Mouse (Mus musculus): ENCODE results near the gene Abca7. TPM values are rescaled to one million over a fixed set of nuclear protein-coding genes. Genes with fewer than 3 reads are reported as not detected.

Abca7 gene
- polyA plus RNA-seq, 1 experiment from 2014 or later: 5.8 TPM

Other genes with a start within 250 kb of the Abca7 start
- gene Polrmt, start 249.9 kb upstream of the Abca7 start, polyA plus RNA-seq (2015; fragmentation: Nextera tagmentation; extraction: Ambion mirVana): 38.5 and 43.9 TPM in 2 replicates
- gene Fgf22, start 241.4 kb upstream of the Abca7 start, polyA plus RNA-seq (2015; fragmentation: Nextera tagmentation; extraction: Ambion mirVana): 1.1 and 1.3 TPM in 2 replicates
- 71.5 and 82.3 TPM in 2 replicates for gene Rnf126, start 229.5 kb upstream of the Abca7 start, polyA plus RNA-seq (2015; fragmentation: Nextera tagmentation; extraction: Ambion mirVana)
- gene Fstl3, start 219.2 kb upstream of the Abca7 start, polyA plus RNA-seq (2015; fragmentation: Nextera tagmentation; extraction: Ambion mirVana): 0.63 and 1.1 TPM in 2 replicates
- not detected in 2 replicates for gene Prss57, start 205.5 kb upstream of the Abca7 start, polyA plus RNA-seq (2015; fragmentation: Nextera tagmentation; extraction: Ambion mirVana)
- 246 and 261 TPM in 2 replicates for gene Palm, start 202.9 kb upstream of the Abca7 start, polyA plus RNA-seq (2015; fragmentation: Nextera tagmentation; extraction: Ambion mirVana)
- gene Misp, start 175.5 kb upstream of the Abca7 start, polyA plus RNA-seq (2015; fragmentation: Nextera tagmentation; extraction: Ambion mirVana): 0.36 and 0.85 TPM in 2 replicates
- gene Ptbp1, start 142.1 kb upstream of the Abca7 start, polyA plus RNA-seq (2015; fragmentation: Nextera tagmentation; extraction: Ambion mirVana): 106 and 116 TPM in 2 replicates
- 14.9 and 16.9 TPM in 2 replicates for gene Prtn3, start 122.0 kb upstream of the Abca7 start, polyA plus RNA-seq (2015; fragmentation: Nextera tagmentation; extraction: Ambion mirVana)
- 426 and 432 TPM in 2 replicates for gene Plppr3, start 121.9 kb upstream of the Abca7 start, polyA plus RNA-seq (2015; fragmentation: Nextera tagmentation; extraction: Ambion mirVana)
- gene Elane, start 110.2 kb upstream of the Abca7 start, polyA plus RNA-seq (2015; fragmentation: Nextera tagmentation; extraction: Ambion mirVana): not detected in 2 replicates
- not detected in 2 replicates for gene Cfd, start 105.6 kb upstream of the Abca7 start, polyA plus RNA-seq (2015; fragmentation: Nextera tagmentation; extraction: Ambion mirVana)
- gene Med16, start 87.6 kb upstream of the Abca7 start, polyA plus RNA-seq (2015; fragmentation: Nextera tagmentation; extraction: Ambion mirVana): 62.9 and 69.1 TPM in 2 replicates
- gene Gm26602, start 85.6 kb upstream of the Abca7 start, polyA plus RNA-seq (2015; fragmentation: Nextera tagmentation; extraction: Ambion mirVana): 17.5 and 34.1 TPM in 2 replicates
- gene Kiss1r, start 79.5 kb upstream of the Abca7 start, polyA plus RNA-seq (2015; fragmentation: Nextera tagmentation; extraction: Ambion mirVana): 2.2 and 2.3 TPM in 2 replicates
- gene R3hdm4, start 75.3 kb upstream of the Abca7 start, polyA plus RNA-seq (2015; fragmentation: Nextera tagmentation; extraction: Ambion mirVana): 231 TPM in 2 replicates
- gene Arid3a, start 69.5 kb upstream of the Abca7 start, polyA plus RNA-seq (2015; fragmentation: Nextera tagmentation; extraction: Ambion mirVana): 3.8 and 3.9 TPM in 2 replicates
- 76.7 and 78.4 TPM in 2 replicates for gene Wdr18, start 36.3 kb upstream of the Abca7 start, polyA plus RNA-seq (2015; fragmentation: Nextera tagmentation; extraction: Ambion mirVana)
- gene Grin3b, start 25.8 kb upstream of the Abca7 start, polyA plus RNA-seq (2015; fragmentation: Nextera tagmentation; extraction: Ambion mirVana): 0.24 and 0.57 TPM in 2 replicates
- gene Tmem259, start 12.2 kb upstream of the Abca7 start, polyA plus RNA-seq (2015; fragmentation: Nextera tagmentation; extraction: Ambion mirVana): 13.7 and 16.7 TPM in 2 replicates
- 29.5 and 37.1 TPM in 2 replicates for gene Cnn2, start 7.9 kb upstream of the Abca7 start, polyA plus RNA-seq (2015; fragmentation: Nextera tagmentation; extraction: Ambion mirVana)
- 1.5 and 1.6 TPM in 2 replicates for gene Arhgap45, start 20.2 kb downstream of the Abca7 start, polyA plus RNA-seq (2015; fragmentation: Nextera tagmentation; extraction: Ambion mirVana)
- 159 and 174 TPM in 2 replicates for gene Polr2e, start 43.3 kb downstream of the Abca7 start, polyA plus RNA-seq (2015; fragmentation: Nextera tagmentation; extraction: Ambion mirVana)
- gene Gpx4, start 50.7 kb downstream of the Abca7 start, polyA plus RNA-seq (2015; fragmentation: Nextera tagmentation; extraction: Ambion mirVana): 498 and 532 TPM in 2 replicates
- gene Sbno2, start 109.1 kb downstream of the Abca7 start, polyA plus RNA-seq (2015; fragmentation: Nextera tagmentation; extraction: Ambion mirVana): 13.4 and 15.3 TPM in 2 replicates
- 17.7 and 20.7 TPM in 2 replicates for gene Stk11, start 119.3 kb downstream of the Abca7 start, polyA plus RNA-seq (2015; fragmentation: Nextera tagmentation; extraction: Ambion mirVana)
- gene Atp5d, start 142.1 kb downstream of the Abca7 start, polyA plus RNA-seq (2015; fragmentation: Nextera tagmentation; extraction: Ambion mirVana): 391 and 394 TPM in 2 replicates
- gene Cbarp, start 144.3 kb downstream of the Abca7 start, polyA plus RNA-seq (2015; fragmentation: Nextera tagmentation; extraction: Ambion mirVana): 40.6 and 45.3 TPM in 2 replicates
- gene Midn, start 151.8 kb downstream of the Abca7 start, polyA plus RNA-seq (2015; fragmentation: Nextera tagmentation; extraction: Ambion mirVana): 35.9 and 40.6 TPM in 2 replicates
- gene Cirbp, start 169.5 kb downstream of the Abca7 start, polyA plus RNA-seq (2015; fragmentation: Nextera tagmentation; extraction: Ambion mirVana): 354 and 412 TPM in 2 replicates
- gene 1600002K03Rik, start 176.4 kb downstream of the Abca7 start, polyA plus RNA-seq (2015; fragmentation: Nextera tagmentation; extraction: Ambion mirVana): 11.9 and 14.5 TPM in 2 replicates
- 34.5 and 41.3 TPM in 2 replicates for gene Efna2, start 183.0 kb downstream of the Abca7 start, polyA plus RNA-seq (2015; fragmentation: Nextera tagmentation; extraction: Ambion mirVana)
- gene Mum1, start 229.9 kb downstream of the Abca7 start, polyA plus RNA-seq (2015; fragmentation: Nextera tagmentation; extraction: Ambion mirVana): 91.4 and 98.4 TPM in 2 replicates